Mouse (Mus musculus): ENCODE measurements around the gene Atg7.

DNA sequence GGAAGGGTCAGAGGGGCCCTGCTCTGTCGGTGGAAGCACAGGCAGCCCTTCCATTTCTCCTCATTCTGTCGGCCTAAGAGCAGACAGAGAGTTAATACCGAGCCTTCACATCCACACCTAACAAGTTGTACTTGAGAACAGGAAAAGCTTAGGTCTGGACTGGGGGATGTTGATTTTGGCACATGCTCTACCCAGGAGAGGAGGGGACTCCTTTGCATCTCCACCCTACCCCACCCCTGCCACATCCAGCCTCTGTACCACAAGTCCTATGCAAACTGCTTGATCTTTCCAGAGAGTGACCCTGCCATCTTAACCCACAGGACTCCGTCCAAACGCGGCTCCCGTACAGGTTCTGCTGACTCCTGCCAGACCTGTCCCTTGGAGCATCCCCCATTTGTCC is 178.7 kb downstream of the Atg7 start:
- TF ChIP-seq POLR2A (IDR thresholded peaks at IDR 0.05; ENCODE audit: insufficient read length, low read depth) (no peak), MYOG (IDR thresholded peaks at IDR 0.05; ENCODE audit: control insufficient read depth in 1 of 3, insufficient read depth in 1 of 3, insufficient read length in 2 of 3, low read depth in 2 of 3) (no peak), MAX (IDR thresholded peaks at IDR 0.05; ENCODE audit: low read depth) (no peak), POLR2AphosphoS2 (IDR thresholded peaks at IDR 0.05; ENCODE audit: insufficient read length, low read depth) (no peak), E2F4 (IDR thresholded peaks at IDR 0.05; ENCODE audit: insufficient read depth) (no peak), TCF12 (IDR thresholded peaks at IDR 0.05; ENCODE audit: insufficient read depth, poor library complexity, severe bottlenecking) (no peak)

Measured in myocyte (in vitro differentiated cells).